In the genomic region with DNA sequence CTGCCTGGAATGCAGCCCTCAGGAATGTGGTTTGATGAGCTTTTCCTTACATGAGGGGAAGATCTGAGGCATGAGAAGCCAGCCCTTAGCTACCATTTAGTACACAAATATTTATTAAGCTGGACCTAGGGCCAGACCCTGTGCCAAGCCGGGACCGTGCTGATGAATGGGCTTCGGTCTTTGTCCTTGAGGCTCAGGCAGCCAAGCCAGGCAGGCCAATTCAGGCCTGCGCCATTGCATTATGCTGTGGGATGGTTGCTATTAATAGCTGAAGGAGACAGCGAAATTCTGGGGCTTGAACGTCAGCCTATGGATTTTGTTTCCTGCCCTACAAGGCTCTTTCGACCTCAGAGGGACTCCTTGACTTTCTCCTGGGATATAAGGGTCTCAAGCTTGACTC, we compare ENCODE assay signal across 11 mouse cellular contexts. TPM values are rescaled to one million over a fixed set of nuclear protein-coding genes. Genes with fewer than 3 reads are reported as not detected.
DNase-seq lines count a peak whose midpoint lies in the region; ATAC-seq and TF ChIP-seq lines count a peak whose summit lies in the region.
"Had no signal": no experiment of that assay in that cellular context is flagged by ENCODE, and none has a peak within 500 bp of the region (broad histone marks: within the 10 kb centered on the region; RNA-seq: fewer than 3 reads in every experiment).

No protein-coding gene starts in this region.

- no peak for TF ChIP-seq CTCF in gastrocnemius, adult 2 months (IDR thresholded peaks at IDR 0.05)

- intact Hi-C loops in gastrocnemius, adult 2 months (cut with DNase I), result no loop called here
- intact Hi-C loops in gastrocnemius, postnatal 36 days (cut with DNase I), result no loop called here
- intact Hi-C loops in gastrocnemius, postnatal 14 days (cut with DNase I; ENCODE audit: low total_unique reads), result no loop called here

- peak overlapping the region; percentile 86 for H3K27ac ChIP-seq in gastrocnemius, adult 2 months
- H3K27ac ChIP-seq in midbrain, embryonic 16.5 days (ENCODE audit: low read length), result peak overlapping the region; percentile 6; the same call in 1 of the 2 replicates
- no peak overlapping the region for H3K27ac ChIP-seq in midbrain, embryonic 10.5 days (replicated peaks)
- H3K27ac ChIP-seq in heart, embryonic 15.5 days, result peak overlapping the region; percentile 92
- H3K27ac ChIP-seq in stomach, embryonic 14.5 days (ENCODE audit: low read length), result 0 out of 2 replicates have a peak overlapping the region, but pooled peaks have one; percentile 12
- H3K27ac ChIP-seq: forebrain, embryonic 10.5 days; midbrain, embryonic 12.5 days had no signal

- no peak overlapping the region for H3K9ac ChIP-seq in midbrain, embryonic 16.5 days (ENCODE audit: low read depth, low read length)
- peak overlapping the region; percentile 14; the same call in 1 of the 2 replicates for H3K9ac ChIP-seq in heart, embryonic 15.5 days
- H3K9ac ChIP-seq in stomach, embryonic 14.5 days (replicated peaks; ENCODE audit: low read depth, low read length), result no peak overlapping the region
- H3K9ac ChIP-seq: midbrain, embryonic 12.5 days had no signal

- no peak overlapping the region for H3K4me2 ChIP-seq in midbrain, embryonic 16.5 days (ENCODE audit: low read length)
- H3K4me2 ChIP-seq in heart, embryonic 15.5 days, result no peak overlapping the region
- H3K4me2 ChIP-seq in stomach, embryonic 14.5 days (replicated peaks; ENCODE audit: low read depth, low read length), result no peak overlapping the region
- H3K4me2 ChIP-seq: midbrain, embryonic 12.5 days had no signal

- no peaks in the 10 kb centered on the region for H3K9me3 ChIP-seq in midbrain, embryonic 16.5 days (replicated peaks; ENCODE audit: control insufficient read depth, low read length, poor library complexity, severe bottlenecking)
- no peaks in the 10 kb centered on the region for H3K9me3 ChIP-seq in midbrain, embryonic 10.5 days (replicated peaks)
- no peaks in the 10 kb centered on the region for H3K9me3 ChIP-seq in heart, embryonic 15.5 days (replicated peaks)
- no peaks in the 10 kb centered on the region for H3K9me3 ChIP-seq in stomach, embryonic 14.5 days (ENCODE audit: control insufficient read depth, low read depth, low read length)
- H3K9me3 ChIP-seq: forebrain, embryonic 10.5 days; midbrain, embryonic 12.5 days had no signal

- peak; percentile 52 for DNase-seq in gastrocnemius, adult 2 months
- DNase-seq in gastrocnemius, postnatal 36 days, result no peak
- no peak for DNase-seq in midbrain, embryonic 10.5 days (ENCODE audit: low spot score)
- DNase-seq in cerebellum, postnatal 4 days (ENCODE audit: low spot score in 2 of 2), result no peak
- no peak for DNase-seq in gastrocnemius, postnatal 14 days
- DNase-seq: layer of hippocampus, postnatal 36 days had no signal

- ATAC-seq in midbrain, embryonic 16.5 days, result no peak
- ATAC-seq in heart, embryonic 15.5 days (replicated peaks; ENCODE audit: insufficient number of reproducible peaks, insufficient read depth, low FRiP score, low read depth), result peak; percentile 40
- ATAC-seq in stomach, embryonic 14.5 days (ENCODE audit: insufficient number of reproducible peaks, insufficient read depth, low FRiP score, low read depth), result no peak

- H3K36me3 ChIP-seq in midbrain, embryonic 16.5 days (ENCODE audit: control insufficient read depth, insufficient read depth, low read length), result peaks cover 16% of the 10 kb centered on the region; the same call in 1 of the 2 replicates
- peaks cover 86% of the 10 kb centered on the region for H3K36me3 ChIP-seq in midbrain, embryonic 10.5 days
- H3K36me3 ChIP-seq in heart, embryonic 15.5 days, result peaks cover 6% of the 10 kb centered on the region; the same call in 1 of the 2 replicates
- peaks cover 17% of the 10 kb centered on the region for H3K36me3 ChIP-seq in stomach, embryonic 14.5 days (ENCODE audit: control insufficient read depth, insufficient read depth, low read length)

- 79% methylated on average over 7 of the region's 7 CpGs for whole genome bisulfite sequencing in midbrain, embryonic 16.5 days
- 93% methylated on average over 7 of the region's 7 CpGs for WGBS in midbrain, embryonic 10.5 days
- WGBS in heart, embryonic 15.5 days, result 28% methylated on average over 7 of the region's 7 CpGs
- 64% methylated on average over 7 of the region's 7 CpGs for WGBS in stomach, embryonic 14.5 days

- no peaks in the 10 kb centered on the region for H3K4me1 ChIP-seq in midbrain, embryonic 16.5 days (ENCODE audit: control insufficient read depth, insufficient read depth, low read length)
- H3K4me1 ChIP-seq in midbrain, embryonic 10.5 days, result no peaks in the 10 kb centered on the region
- peaks cover 60% of the 10 kb centered on the region for H3K4me1 ChIP-seq in heart, embryonic 15.5 days (replicated peaks)
- 0 out of 2 replicates have a peak, but pooled peaks cover 4% of the 10 kb centered on the region for H3K4me1 ChIP-seq in stomach, embryonic 14.5 days (ENCODE audit: control insufficient read depth, insufficient read depth, low read length)
- H3K4me1 ChIP-seq: forebrain, embryonic 10.5 days; midbrain, embryonic 12.5 days had no signal

- H3K4me3 ChIP-seq in gastrocnemius, adult 2 months, result no peak overlapping the region
- H3K4me3 ChIP-seq in midbrain, embryonic 16.5 days (ENCODE audit: low read depth, low read length), result no peak overlapping the region
- no peak overlapping the region for H3K4me3 ChIP-seq in midbrain, embryonic 10.5 days
- no peak overlapping the region for H3K4me3 ChIP-seq in heart, embryonic 15.5 days
- no peak overlapping the region for H3K4me3 ChIP-seq in stomach, embryonic 14.5 days (ENCODE audit: low read depth, low read length)
- H3K4me3 ChIP-seq: forebrain, embryonic 10.5 days; midbrain, embryonic 12.5 days had no signal

- H3K27me3 ChIP-seq in midbrain, embryonic 16.5 days (ENCODE audit: control insufficient read depth, insufficient read depth, low read depth, low read length), result no peaks in the 10 kb centered on the region
- H3K27me3 ChIP-seq in midbrain, embryonic 10.5 days (ENCODE audit: low read depth, poor library complexity, severe bottlenecking), result no peaks in the 10 kb centered on the region
- H3K27me3 ChIP-seq in heart, embryonic 15.5 days, result no peaks in the 10 kb centered on the region
- H3K27me3 ChIP-seq in stomach, embryonic 14.5 days (ENCODE audit: control insufficient read depth, insufficient read depth, low read length), result no peaks in the 10 kb centered on the region
- H3K27me3 ChIP-seq: midbrain, embryonic 12.5 days had no signal

RNA-seq across cellular contexts. Expression of a gene that starts 49.4 kb away (rescaled TPM):
- 10 to 100 TPM; 73.0 to 89.6 TPM for total RNA-seq in gastrocnemius, adult 2 months (2021)
- 100 to 1,000 TPM in 1 of 2 experiments, 10 to 100 TPM in 1; 74.6 to 112 TPM for total RNA-seq in gastrocnemius, postnatal 36 days (2021)
- 33.4 and 35.1 TPM in 2 replicates for polyA plus RNA-seq in midbrain, embryonic 16.5 days (2015; fragmentation: Nextera tagmentation; extraction: Ambion mirVana)
- polyA plus RNA-seq in midbrain, embryonic 10.5 days (2016; fragmentation: Nextera tagmentation; extraction: Ambion mirVana), result 21.7 and 28.8 TPM in 2 replicates
- polyA plus RNA-seq in heart, embryonic 15.5 days (2015; fragmentation: Nextera tagmentation; extraction: Ambion mirVana), result 30.8 and 38.1 TPM in 2 replicates
- polyA plus RNA-seq in stomach, embryonic 14.5 days (2014; fragmentation: Nextera tagmentation; extraction: Ambion mirVana), result 16.2 and 21.0 TPM in 2 replicates
- total RNA-seq in gastrocnemius, postnatal 14 days (2021), result 10 to 100 TPM; 30.8 to 77.9 TPM

RNA-seq across cellular contexts. Expression of a gene that starts 50.0 kb away (rescaled TPM):
- total RNA-seq in gastrocnemius, adult 2 months (2021), result 10 to 100 TPM; 40.3 to 60.3 TPM
- total RNA-seq in gastrocnemius, postnatal 36 days (2021), result 10 to 100 TPM; 47.2 to 51.5 TPM
- 102 and 103 TPM in 2 replicates for polyA plus RNA-seq in midbrain, embryonic 16.5 days (2015; fragmentation: Nextera tagmentation; extraction: Ambion mirVana)
- polyA plus RNA-seq in midbrain, embryonic 10.5 days (2016; fragmentation: Nextera tagmentation; extraction: Ambion mirVana), result 104 and 113 TPM in 2 replicates
- 75.0 and 92.0 TPM in 2 replicates for polyA plus RNA-seq in heart, embryonic 15.5 days (2015; fragmentation: Nextera tagmentation; extraction: Ambion mirVana)
- polyA plus RNA-seq in stomach, embryonic 14.5 days (2014; fragmentation: Nextera tagmentation; extraction: Ambion mirVana), result 133 and 142 TPM in 2 replicates
- 10 to 100 TPM; 71.4 to 87.7 TPM for total RNA-seq in gastrocnemius, postnatal 14 days (2021)

RNA-seq across cellular contexts. Expression of a gene that starts 51.7 kb away (rescaled TPM):
- 10 to 100 TPM; 28.7 to 31.2 TPM for total RNA-seq in gastrocnemius, adult 2 months (2021)
- 10 to 100 TPM; 32.7 to 34.6 TPM for total RNA-seq in gastrocnemius, postnatal 36 days (2021)
- polyA plus RNA-seq in midbrain, embryonic 16.5 days (2015; fragmentation: Nextera tagmentation; extraction: Ambion mirVana), result 77.2 and 83.0 TPM in 2 replicates
- polyA plus RNA-seq in midbrain, embryonic 10.5 days (2016; fragmentation: Nextera tagmentation; extraction: Ambion mirVana), result 117 and 122 TPM in 2 replicates
- 197 and 200 TPM in 2 replicates for polyA plus RNA-seq in heart, embryonic 15.5 days (2015; fragmentation: Nextera tagmentation; extraction: Ambion mirVana)
- 179 and 183 TPM in 2 replicates for polyA plus RNA-seq in stomach, embryonic 14.5 days (2014; fragmentation: Nextera tagmentation; extraction: Ambion mirVana)
- 10 to 100 TPM; 37.4 to 40.8 TPM for total RNA-seq in gastrocnemius, postnatal 14 days (2021)
